Mouse (Mus musculus) liver, adult 2 months (tissue): ENCODE results near the gene Gadd45b. TPM values are rescaled to one million over a fixed set of nuclear protein-coding genes. Genes with fewer than 3 reads are reported as not detected.
A peak's percentile ranks its signal among the peaks of the same experiment; 100 is the strongest.

Experiments
- DNase-seq: peaks from one replicate; pipeline ENCODE4 v3.0.0-alpha.2; 2011; ENCODE audit warnings: low read depth, low spot score; ENCODE audit errors: extremely low read depth
- H3K27ac ChIP-seq: fragments of 200-500 bp; replicated peaks from 2 replicates; pipeline ENCODE4 v1.5.1; 2012; ENCODE audit warnings: low read depth, mild to moderate bottlenecking, control low read depth, inconsistent platforms, low read length; ENCODE audit not compliant: insufficient read depth
- H3K27me3 ChIP-seq: fragments of 200-500 bp; 2 replicates; pipeline ENCODE4 v1.6.1; 2012; ENCODE audit warnings: mild to moderate bottlenecking, moderate library complexity, low read length, inconsistent platforms; ENCODE audit not compliant: control insufficient read depth, insufficient read depth
- H3K36me3 ChIP-seq: fragments of 200-500 bp; 2 replicates; pipeline ENCODE4 v1.6.1; 2012; ENCODE audit warnings: low read length, inconsistent platforms; ENCODE audit not compliant: control insufficient read depth, insufficient read depth
- H3K4me1 ChIP-seq: fragments of 200-500 bp; 2 replicates; pipeline ENCODE4 v1.6.1; 2011; ENCODE audit warnings: low read length; ENCODE audit not compliant: control insufficient read depth, insufficient read depth
- H3K4me3 ChIP-seq: fragments of 200-500 bp; 2 replicates; pipeline ENCODE4 v1.5.1; 2011; ENCODE audit warnings: low read depth, mild to moderate bottlenecking, control low read depth, low read length, moderate library complexity; ENCODE audit not compliant: insufficient read depth
- H3K79me2 ChIP-seq: fragments of 200-500 bp; 2 replicates; pipeline ENCODE4 v1.6.1; 2012; ENCODE audit warnings: inconsistent platforms, mild to moderate bottlenecking, low read length, moderate library complexity; ENCODE audit not compliant: control insufficient read depth, insufficient read depth
- H3K9ac ChIP-seq: fragments of 200-500 bp; 2 replicates; pipeline ENCODE4 v1.6.1; 2012; ENCODE audit warnings: low read depth, mild to moderate bottlenecking, control low read depth, inconsistent platforms, low read length
- CTCF ChIP-seq: fragments of 200-500 bp; IDR thresholded peaks from 2 replicates; pipeline ENCODE4 v1.5.1; 2011; ENCODE audit warnings: low read depth, low read length, control low read depth
- POLR2A ChIP-seq: fragments of 200-500 bp; IDR thresholded peaks from 2 replicates; pipeline ENCODE4 v1.6.1; 2011; ENCODE audit warnings: low read length, control low read depth; ENCODE audit not compliant: insufficient read depth; ENCODE audit errors: extremely low read depth
- WGBS: fragments of 180-500 bp; shearing (Covaris S2); methylation state at CpG from one replicate; pipeline ENCODE4 v1.1.7; 2018; 5-methylcytosine and 5-hydroxymethylcytosine counted together
- polyA plus RNA-seq: library from polyadenylated mRNA; depleted of rRNA; stranded (reverse); fragments of >200 nt; gene quantifications from 2 replicates; pipeline ENCODE4 v1.2.3, GENCODE M21; 2012; rRNA removed
- total RNA-seq: library from RNA; depleted of rRNA; stranded (reverse); fragments of >200 nt; gene quantifications from 2 replicates; pipeline ENCODE4 v1.2.3, GENCODE M21; 2014; rRNA removed

The Gadd45b gene
- 2.1 and 8.3 TPM in 2 replicates for total RNA-seq
- polyA plus RNA-seq, result 1.4 and 1.8 TPM in 2 replicates

- Histone ChIP-seq H3K79me2 (no peaks in the 10 kb centered on the region), H3K36me3 (no peaks in the 10 kb centered on the region), H3K9ac (peak within 1 kb of the TSS; percentile 49), H3K27me3 (no peaks in the 10 kb centered on the region; the same call in 1 of the 2 replicates), H3K4me1 (peaks cover 22% of the 10 kb centered on the region), H3K27ac (peak within 1 kb of the TSS; percentile 52), H3K4me3 (peak within 1 kb of the TSS; percentile 56)
- TF ChIP-seq POLR2A, result peak; percentile 97
- TF ChIP-seq CTCF, result no peak
- DNase-seq, result peak; percentile 90
- WGBS, result under 1% methylated on average over 56 of the region's 56 CpGs
These were observed at the start of gene Gadd45b for GRCm38 (mm10) chr10:80929299-80930226. Gene Gadd45b, plus strand, starts transcription at chr10:80930073.

- H3K27me3 ChIP-seq, result no peaks in the 10 kb centered on the region
- no peak overlapping the region for H3K4me3 ChIP-seq
- no peaks in the 10 kb centered on the region for H3K4me1 ChIP-seq
- TF ChIP-seq POLR2A, result no peak
- TF ChIP-seq CTCF, result peak; percentile 97
- H3K36me3 ChIP-seq, result no peaks in the 10 kb centered on the region
- WGBS, result 15% methylated on average over 5 of the region's 5 CpGs
- DNase-seq, result peak; percentile 45
- no peak overlapping the region for H3K27ac ChIP-seq
- no peak overlapping the region for H3K9ac ChIP-seq
- no peaks in the 10 kb centered on the region for H3K79me2 ChIP-seq
These were observed 49.7 kb upstream of the Gadd45b start for GRCm38 (mm10) chr10:80880131-80880641.

- TF ChIP-seq POLR2A, result no peak
- peak; percentile 7; the same call in 1 of the 2 replicates for TF ChIP-seq CTCF
- H3K4me1 ChIP-seq, result no peaks in the 10 kb centered on the region
- H3K36me3 ChIP-seq, result no peaks in the 10 kb centered on the region
- no peaks in the 10 kb centered on the region for H3K27me3 ChIP-seq
- H3K27ac ChIP-seq, result no peak overlapping the region
- DNase-seq, result no peak
- WGBS, result 75% methylated on average over 2 of the region's 2 CpGs
- H3K79me2 ChIP-seq, result no peaks in the 10 kb centered on the region
- no peak overlapping the region for H3K4me3 ChIP-seq
- H3K9ac ChIP-seq, result no peak overlapping the region
These were observed 49.0 kb upstream of the Gadd45b start for GRCm38 (mm10) chr10:80880901-80881300.

- Histone ChIP-seq H3K79me2 (no peaks in the 10 kb centered on the region), H3K4me1 (no peaks in the 10 kb centered on the region), H3K4me3 (no peak overlapping the region), H3K9ac (no peak overlapping the region), H3K27me3 (no peaks in the 10 kb centered on the region), H3K36me3 (no peaks in the 10 kb centered on the region), H3K27ac (no peak overlapping the region)
- no peak for TF ChIP-seq POLR2A
- peak; percentile 93 for TF ChIP-seq CTCF
- DNase-seq, result peak; percentile 37
- 34% methylated on average over 10 of the region's 10 CpGs for WGBS
These were observed 48.6 kb upstream of the Gadd45b start for GRCm38 (mm10) chr10:80881301-80881700.

- no peaks in the 10 kb centered on the region for H3K4me1 ChIP-seq
- TF ChIP-seq CTCF (no peak), POLR2A (no peak)
- no peaks in the 10 kb centered on the region for H3K36me3 ChIP-seq
- H3K4me3 ChIP-seq, result no peak overlapping the region
- WGBS, result 24% methylated on average over 11 of the region's 11 CpGs
- peak; percentile 71 for DNase-seq
- H3K9ac ChIP-seq, result no peak overlapping the region
- H3K27ac ChIP-seq, result no peak overlapping the region
- peaks cover 3% of the 10 kb centered on the region; the same call in 1 of the 2 replicates for H3K27me3 ChIP-seq
- H3K79me2 ChIP-seq, result no peaks in the 10 kb centered on the region
These were observed 42.7 kb upstream of the Gadd45b start for GRCm38 (mm10) chr10:80887181-80887580.

GRCm38 (mm10) chr10:80895100-80895499 lies 34.8 kb upstream of the Gadd45b start:
- Histone ChIP-seq H3K27ac (no peak overlapping the region), H3K27me3 (no peaks in the 10 kb centered on the region), H3K9ac (no peak overlapping the region), H3K4me3 (no peak overlapping the region), H3K36me3 (no peaks in the 10 kb centered on the region), H3K79me2 (peaks cover 3% of the 10 kb centered on the region; the same call in 1 of the 2 replicates), H3K4me1 (peaks cover 6% of the 10 kb centered on the region)
- WGBS, result 83% methylated on average over 7 of the region's 7 CpGs
- TF ChIP-seq POLR2A, result no peak
- DNase-seq, result no peak
